Mouse (Mus musculus): Measurements from ENCODE around the gene Ngef.

- TF ChIP-seq ZC3H11A (IDR thresholded peaks at IDR 0.05; ENCODE audit: borderline replicate concordance, low read depth, low read length) (no peak), MAFK (IDR thresholded peaks at IDR 0.05; ENCODE audit: insufficient read depth, low read depth, low read length) (no peak), CHD2 (IDR thresholded peaks at IDR 0.05; ENCODE audit: low read depth, low read length) (no peak)
Observed at GRCm38 (mm10) chr1:87472576-87472975, 101.1 kb downstream of the Ngef start.
